Mouse (Mus musculus) hindbrain, embryonic 12.5 days (tissue): Measurements from ENCODE around the gene Gm45837. TPM values are rescaled to one million over a fixed set of nuclear protein-coding genes. Genes with fewer than 3 reads are reported as not detected.
A peak's percentile ranks its signal among the peaks of the same experiment; 100 is the strongest.

Source experiments
- ATAC-seq: fragments of 200-750 bp; cut with Nextera tagmentation; 2 replicates; pipeline ENCODE4 v1.8.0; 2017; ENCODE audit warnings: moderate TSS enrichment; ENCODE audit not compliant: low FRiP score
- H3K27ac ChIP-seq: fragments of 300-500 bp; sonication (generic); 2 replicates; pipeline ENCODE4 v1.5.1; 2016; ENCODE audit warnings: mild to moderate bottlenecking
- H3K27me3 ChIP-seq: fragments of 300-500 bp; sonication (generic); 2 replicates; pipeline ENCODE4 v1.6.1; 2016; ENCODE audit warnings: mild to moderate bottlenecking
- H3K36me3 ChIP-seq: fragments of 300-500 bp; sonication (generic); 2 replicates; pipeline ENCODE4 v1.6.1; 2016; ENCODE audit warnings: mild to moderate bottlenecking
- H3K4me1 ChIP-seq: fragments of 300-500 bp; sonication (generic); 2 replicates; pipeline ENCODE4 v1.6.1; 2016
- H3K4me2 ChIP-seq: fragments of 300-500 bp; sonication (generic); replicated peaks from 2 replicates; pipeline ENCODE4 v1.6.1; 2016; ENCODE audit warnings: mild to moderate bottlenecking
- H3K4me3 ChIP-seq: fragments of 300-500 bp; sonication (generic); 2 replicates; pipeline ENCODE4 v1.5.1; 2016; ENCODE audit warnings: mild to moderate bottlenecking
- H3K9ac ChIP-seq: fragments of 300-500 bp; sonication (generic); 2 replicates; pipeline ENCODE4 v1.6.1; 2016; ENCODE audit warnings: mild to moderate bottlenecking, moderate library complexity
- H3K9me3 ChIP-seq: fragments of 300-500 bp; sonication (generic); replicated peaks from 2 replicates; pipeline ENCODE4 v1.6.1; 2016; ENCODE audit warnings: mild to moderate bottlenecking
- WGBS: fragments of 180-500 bp; shearing (Covaris S2); methylation state at CpG from one replicate; pipeline ENCODE4 v1.1.7; 2016; 5-methylcytosine and 5-hydroxymethylcytosine counted together
- polyA plus RNA-seq: library from polyadenylated mRNA; unstranded; fragments of >200 nt; fragmentation: Nextera tagmentation; extraction: Ambion mirVana; gene quantifications from 2 replicates; pipeline ENCODE4 v1.2.1, GENCODE M21; 2016

Gm45837 gene
- polyA plus RNA-seq, 1 experiment from 2014 or later = not detected

DNA sequence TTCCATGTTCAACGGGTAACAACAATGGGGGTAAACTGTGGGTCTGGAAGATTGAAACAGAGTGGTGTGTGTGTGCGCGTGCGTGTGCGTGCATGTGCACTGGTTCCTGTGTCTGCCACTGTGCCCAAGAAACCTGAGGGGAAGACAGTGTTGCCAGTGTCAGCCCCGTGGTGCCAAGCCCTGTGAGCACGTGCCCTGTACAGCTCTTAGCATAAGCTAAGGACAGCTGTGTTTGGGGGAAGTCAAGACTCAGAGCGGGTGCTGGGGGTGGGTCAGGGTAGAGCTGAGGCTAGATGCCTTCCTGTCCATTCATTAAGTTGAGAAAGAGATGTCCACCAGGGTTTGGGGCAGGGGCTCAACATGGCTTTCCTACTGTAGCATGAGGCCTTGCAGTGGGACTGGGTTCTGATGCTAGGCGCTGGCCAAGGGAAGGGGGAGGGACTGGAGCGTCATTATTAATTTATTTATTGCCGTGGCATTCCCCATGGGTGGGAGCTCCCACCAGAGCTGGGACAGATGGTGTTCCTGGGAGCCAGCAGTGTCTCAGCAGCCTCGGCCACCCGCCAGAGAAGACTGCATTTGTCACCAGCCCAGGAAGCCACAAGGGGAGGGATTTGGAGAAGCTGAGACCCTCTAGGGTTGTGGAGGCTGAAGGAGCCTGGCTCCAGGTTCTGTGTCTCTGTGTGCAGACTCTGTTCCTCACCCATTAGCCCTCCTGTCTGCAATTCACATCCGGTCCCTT is 51.8 kb downstream of the Gm45837 start:
- Histone ChIP-seq H3K36me3 (no peaks in the 10 kb centered on the region), H3K9me3 (no peaks in the 10 kb centered on the region), H3K9ac (no peak overlapping the region; the same call in 1 of the 2 replicates), H3K27me3 (no peaks in the 10 kb centered on the region), H3K4me1 (peaks cover 33% of the 10 kb centered on the region), H3K4me3 (no peak overlapping the region), H3K4me2 (no peak overlapping the region), H3K27ac (no peak overlapping the region)
- ATAC-seq = 0 out of 2 replicates have a peak, but pooled peaks have one; percentile 21
- WGBS = 75% methylated on average over 14 of the region's 14 CpGs

GRCm38 (mm10) chr7:101463665-101464271 is 53.1 kb downstream of the Gm45837 start:
- no peak overlapping the region for H3K4me3 ChIP-seq
- ATAC-seq = no peak
- no peak overlapping the region for H3K27ac ChIP-seq
- no peaks in the 10 kb centered on the region for H3K36me3 ChIP-seq
- no peak overlapping the region for H3K4me2 ChIP-seq
- 78% methylated on average over 11 of the region's 11 CpGs for WGBS
- H3K9me3 ChIP-seq = no peaks in the 10 kb centered on the region
- H3K9ac ChIP-seq = no peak overlapping the region
- peaks cover 32% of the 10 kb centered on the region for H3K4me1 ChIP-seq
- H3K27me3 ChIP-seq = no peaks in the 10 kb centered on the region

DNA sequence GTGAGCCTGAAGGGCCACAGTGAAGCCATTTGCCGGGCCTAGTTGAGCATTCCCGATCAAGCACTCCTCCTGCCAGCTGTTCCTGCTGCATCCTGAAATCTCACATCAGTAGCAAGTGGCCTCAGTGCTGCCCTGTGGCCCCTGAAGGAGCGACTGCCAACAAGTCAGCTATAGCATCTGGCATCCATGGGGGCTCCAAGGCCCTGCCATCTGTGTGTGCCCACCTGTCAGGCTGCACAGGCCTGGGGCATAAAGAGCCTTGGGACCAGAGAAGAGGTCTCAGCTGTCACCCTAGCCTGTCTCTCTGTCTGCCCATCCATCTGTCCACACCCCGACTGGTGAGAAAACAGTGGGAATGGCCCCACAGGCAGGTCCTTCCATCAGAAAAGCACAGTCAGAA is 54.2 kb downstream of the Gm45837 start:
- no peak for ATAC-seq
- H3K36me3 ChIP-seq = no peaks in the 10 kb centered on the region
- no peak overlapping the region for H3K4me3 ChIP-seq
- no peaks in the 10 kb centered on the region for H3K27me3 ChIP-seq
- H3K4me1 ChIP-seq = peaks cover 28% of the 10 kb centered on the region
- no peak overlapping the region for H3K9ac ChIP-seq
- H3K27ac ChIP-seq = no peak overlapping the region
- H3K4me2 ChIP-seq = no peak overlapping the region
- WGBS = 62% methylated on average over 4 of the region's 4 CpGs
- no peaks in the 10 kb centered on the region for H3K9me3 ChIP-seq

- ATAC-seq = no peak
- Histone ChIP-seq H3K9ac (no peak overlapping the region), H3K4me3 (no peak overlapping the region), H3K27ac (no peak overlapping the region), H3K4me2 (no peak overlapping the region), H3K9me3 (no peaks in the 10 kb centered on the region), H3K4me1 (peaks cover 27% of the 10 kb centered on the region), H3K27me3 (no peaks in the 10 kb centered on the region), H3K36me3 (no peaks in the 10 kb centered on the region)
- WGBS = 44% methylated on average over 14 of the region's 14 CpGs
These were observed 54.7 kb downstream of the Gm45837 start for GRCm38 (mm10) chr7:101465392-101465791.

GRCm38 (mm10) chr7:101465850-101466580 is 55.3 kb downstream of the Gm45837 start:
- Histone ChIP-seq H3K4me1 (peaks cover 22% of the 10 kb centered on the region), H3K27ac (no peak overlapping the region), H3K9me3 (no peaks in the 10 kb centered on the region), H3K27me3 (no peaks in the 10 kb centered on the region), H3K36me3 (no peaks in the 10 kb centered on the region), H3K4me2 (no peak overlapping the region), H3K4me3 (no peak overlapping the region), H3K9ac (no peak overlapping the region)
- ATAC-seq = no peak
- WGBS = 78% methylated on average over 8 of the region's 8 CpGs

GRCm38 (mm10) chr7:101466581-101467081 is 55.9 kb downstream of the Gm45837 start:
- no peak overlapping the region for H3K9ac ChIP-seq
- no peaks in the 10 kb centered on the region for H3K9me3 ChIP-seq
- ATAC-seq = no peak
- peaks cover 22% of the 10 kb centered on the region for H3K4me1 ChIP-seq
- H3K27ac ChIP-seq = no peak overlapping the region
- no peak overlapping the region for H3K4me2 ChIP-seq
- H3K4me3 ChIP-seq = no peak overlapping the region
- no peaks in the 10 kb centered on the region for H3K27me3 ChIP-seq
- WGBS = 86% methylated on average over 6 of the region's 6 CpGs
- H3K36me3 ChIP-seq = no peaks in the 10 kb centered on the region

DNA sequence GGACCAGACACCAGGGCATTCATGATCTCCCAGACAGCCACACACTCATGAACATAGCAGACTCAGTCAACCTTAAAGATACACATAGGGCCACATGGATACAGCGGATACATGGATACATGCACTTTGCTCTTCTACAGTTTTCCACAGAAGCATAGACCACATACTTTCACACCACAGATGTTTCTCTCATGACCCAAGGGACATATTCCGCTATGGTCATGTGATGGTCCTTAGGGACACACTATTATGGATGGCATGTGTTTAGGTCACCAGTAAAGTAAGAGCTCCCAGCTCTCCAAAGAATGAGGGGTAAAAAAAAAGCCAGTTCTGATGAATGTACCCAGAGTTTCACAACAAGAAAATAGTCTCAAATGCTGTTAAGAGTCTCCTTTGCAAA is 60.7 kb downstream of the Gm45837 start:
- H3K4me3 ChIP-seq = no peak overlapping the region
- H3K36me3 ChIP-seq = no peaks in the 10 kb centered on the region
- no peak for ATAC-seq
- H3K4me2 ChIP-seq = no peak overlapping the region
- H3K9me3 ChIP-seq = no peaks in the 10 kb centered on the region
- H3K9ac ChIP-seq = no peak overlapping the region
- H3K27ac ChIP-seq = no peak overlapping the region
- H3K4me1 ChIP-seq = peaks cover 5% of the 10 kb centered on the region
- no peaks in the 10 kb centered on the region; the same call in 1 of the 2 replicates for H3K27me3 ChIP-seq
- 90% methylated on average over 2 of the region's 2 CpGs for WGBS

- Histone ChIP-seq H3K4me3 (no peak overlapping the region), H3K36me3 (no peaks in the 10 kb centered on the region), H3K9me3 (no peaks in the 10 kb centered on the region), H3K27ac (no peak overlapping the region), H3K27me3 (peaks cover 3% of the 10 kb centered on the region; the same call in 1 of the 2 replicates), H3K4me2 (no peak overlapping the region), H3K4me1 (peaks cover 9% of the 10 kb centered on the region), H3K9ac (no peak overlapping the region)
- ATAC-seq = no peak
- 55% methylated on average over 3 of the region's 3 CpGs for WGBS
These were observed 61.3 kb downstream of the Gm45837 start for GRCm38 (mm10) chr7:101471968-101472480.

GRCm38 (mm10) chr7:101472598-101473558 is 62.2 kb downstream of the Gm45837 start:
- Histone ChIP-seq H3K4me1 (peaks cover 9% of the 10 kb centered on the region), H3K9ac (no peak overlapping the region), H3K4me3 (no peak overlapping the region), H3K4me2 (no peak overlapping the region), H3K27me3 (peaks cover 3% of the 10 kb centered on the region; the same call in 1 of the 2 replicates), H3K9me3 (no peaks in the 10 kb centered on the region), H3K27ac (no peak overlapping the region), H3K36me3 (no peaks in the 10 kb centered on the region)
- WGBS = 58% methylated on average over 10 of the region's 10 CpGs
- ATAC-seq = no peak

DNA sequence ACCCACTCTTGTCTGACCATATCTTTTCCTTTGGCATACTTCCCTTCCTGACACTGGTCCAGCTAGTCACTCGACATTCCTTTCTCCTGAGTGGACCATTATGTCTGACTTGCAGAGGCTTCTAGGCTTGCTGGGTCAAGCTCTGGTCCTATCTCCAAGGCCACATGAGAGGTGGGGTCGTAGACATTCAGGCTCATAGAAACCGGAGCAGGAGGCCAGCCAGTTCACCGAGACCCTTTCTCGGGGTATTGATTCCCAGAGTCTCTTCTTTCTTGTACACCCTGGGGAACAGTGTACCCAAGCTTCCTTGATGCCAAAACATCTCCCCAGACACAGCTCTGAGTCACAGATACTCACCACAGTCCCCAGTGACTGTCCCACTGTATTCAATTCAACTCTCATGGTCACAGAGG is 63.7 kb downstream of the Gm45837 start:
- H3K9me3 ChIP-seq = no peaks in the 10 kb centered on the region
- no peak overlapping the region for H3K9ac ChIP-seq
- no peak overlapping the region for H3K4me2 ChIP-seq
- H3K4me3 ChIP-seq = no peak overlapping the region
- no peaks in the 10 kb centered on the region for H3K36me3 ChIP-seq
- peaks cover 3% of the 10 kb centered on the region; the same call in 1 of the 2 replicates for H3K27me3 ChIP-seq
- 90% methylated on average over 5 of the region's 5 CpGs for WGBS
- ATAC-seq = no peak
- H3K4me1 ChIP-seq = peaks cover 9% of the 10 kb centered on the region
- no peak overlapping the region for H3K27ac ChIP-seq

DNA sequence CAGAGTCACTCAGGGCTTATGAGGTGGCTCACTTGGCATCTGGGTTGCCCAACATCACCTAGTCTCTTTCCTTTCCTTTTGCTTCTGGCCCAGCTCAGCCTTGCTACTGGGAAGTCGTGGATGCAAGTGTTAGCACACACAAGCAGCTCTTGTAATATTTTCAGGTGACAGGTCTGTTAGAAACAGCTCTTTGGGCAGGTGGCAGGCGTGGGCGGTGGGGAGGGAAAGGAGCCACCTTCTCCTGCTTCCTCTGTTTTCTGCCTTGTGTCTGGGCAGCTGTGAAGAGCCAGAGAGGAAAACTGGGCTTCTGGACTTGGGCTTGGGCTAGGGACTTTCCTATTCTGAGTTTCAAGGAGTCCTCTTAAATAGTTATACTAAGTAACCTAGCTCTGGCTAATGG is 65.3 kb downstream of the Gm45837 start:
- H3K27me3 ChIP-seq = peaks cover 3% of the 10 kb centered on the region; the same call in 1 of the 2 replicates
- WGBS = 85% methylated on average over 3 of the region's 3 CpGs
- H3K36me3 ChIP-seq = no peaks in the 10 kb centered on the region
- H3K4me1 ChIP-seq = peaks cover 9% of the 10 kb centered on the region
- H3K9me3 ChIP-seq = no peaks in the 10 kb centered on the region
- no peak overlapping the region for H3K27ac ChIP-seq
- H3K4me3 ChIP-seq = no peak overlapping the region
- no peak overlapping the region for H3K9ac ChIP-seq
- ATAC-seq = no peak
- H3K4me2 ChIP-seq = no peak overlapping the region
